Mouse (Mus musculus) stomach, postnatal 0 days (tissue): Measurements from ENCODE around the gene Gm4744. TPM values are rescaled to one million over a fixed set of nuclear protein-coding genes. Genes with fewer than 3 reads are reported as not detected.

Experiments used
- ATAC-seq: fragments of 200-750 bp; cut with Nextera tagmentation; 2 replicates; pipeline ENCODE4 v1.8.0; 2017; ENCODE audit not compliant: low FRiP score, low TSS enrichment
- DNase-seq: peaks from one replicate; pipeline ENCODE4 v3.0.0-alpha.2; 2016; ENCODE audit warnings: low spot score
- H3K27ac ChIP-seq: fragments of 300-500 bp; sonication (generic); replicated peaks from 2 replicates; pipeline ENCODE4 v1.5.1; 2014; ENCODE audit warnings: mild to moderate bottlenecking, control low read depth
- H3K27me3 ChIP-seq: fragments of 300-500 bp; sonication (generic); 2 replicates; pipeline ENCODE4 v1.6.1; 2014; ENCODE audit warnings: low read length; ENCODE audit not compliant: control insufficient read depth, insufficient read depth
- H3K36me3 ChIP-seq: fragments of 300-500 bp; sonication (generic); 2 replicates; pipeline ENCODE4 v1.6.1; 2014; ENCODE audit warnings: low read length, mixed read lengths; ENCODE audit not compliant: control insufficient read depth, insufficient read depth
- H3K4me1 ChIP-seq: fragments of 300-500 bp; sonication (generic); replicated peaks from 2 replicates; pipeline ENCODE4 v1.6.1; 2014; ENCODE audit warnings: antibody characterized with exemption; ENCODE audit not compliant: control insufficient read depth, insufficient read depth
- H3K4me2 ChIP-seq: fragments of 300-500 bp; sonication (generic); replicated peaks from 2 replicates; pipeline ENCODE4 v1.6.1; 2014; ENCODE audit warnings: low read depth, mild to moderate bottlenecking, control low read depth, moderate library complexity
- H3K4me3 ChIP-seq: fragments of 300-500 bp; sonication (generic); 2 replicates; pipeline ENCODE4 v1.5.1; 2014; ENCODE audit warnings: low read depth, low read length, control low read depth
- H3K9ac ChIP-seq: fragments of 300-500 bp; sonication (generic); 2 replicates; pipeline ENCODE4 v1.6.1; 2014; ENCODE audit warnings: mild to moderate bottlenecking, low read length, control low read depth, mixed read lengths
- H3K9me3 ChIP-seq: fragments of 300-500 bp; sonication (generic); 2 replicates; pipeline ENCODE4 v1.6.1; 2016; ENCODE audit warnings: low read length; ENCODE audit not compliant: control insufficient read depth
- CTCF ChIP-seq: IDR thresholded peaks from 2 replicates; pipeline ENCODE4 v1.5.1; 2016; ENCODE audit warnings: antibody characterized with exemption, low read depth, mild to moderate bottlenecking, moderate library complexity
- EP300 ChIP-seq: optimal IDR thresholded peaks from 2 replicates; pipeline ENCODE3; 2016; ENCODE audit warnings: antibody characterized with exemption
- polyA plus RNA-seq: library from polyadenylated mRNA; unstranded; fragments of >200 nt; fragmentation: Nextera tagmentation; extraction: Ambion mirVana; gene quantifications from 2 replicates; pipeline ENCODE4 v1.2.1, GENCODE M21; 2015

Gene Gm4744
- polyA plus RNA-seq, 1 experiment from 2014 or later = not detected

DNA sequence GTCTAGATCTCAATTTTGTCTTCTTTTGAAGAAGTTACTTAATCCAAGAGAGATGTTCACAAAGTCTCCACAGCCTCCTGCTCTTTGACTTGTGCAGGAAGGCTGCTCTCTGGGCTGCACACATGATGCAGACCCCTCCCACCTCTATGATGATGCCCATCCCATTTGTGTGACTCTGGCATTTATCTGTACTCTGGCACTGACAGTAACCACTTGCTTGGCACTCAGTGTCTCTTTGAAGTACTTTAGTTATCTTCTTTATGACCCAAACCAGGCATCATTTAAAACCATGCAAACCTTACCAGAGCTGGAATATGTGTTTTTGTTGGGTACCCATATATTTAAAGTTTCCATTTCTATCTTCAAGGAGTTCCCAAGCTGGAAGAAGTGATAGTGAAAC is 51.4 kb downstream of the Gm4744 start, which contains the start of gene Prss58:
Gene Prss58 (minus strand): TSS at position 101 of the 400 bp plus-strand sequence.
- Histone ChIP-seq H3K4me2 (no peak within 1 kb of the TSS), H3K4me1 (no peaks in the 10 kb centered on the region), H3K4me3 (no peak within 1 kb of the TSS), H3K9me3 (no peaks in the 10 kb centered on the region), H3K9ac (no peak within 1 kb of the TSS), H3K27me3 (no peaks in the 10 kb centered on the region), H3K27ac (no peak within 1 kb of the TSS), H3K36me3 (no peaks in the 10 kb centered on the region)
- DNase-seq (no peak), ATAC-seq (no peak)
- no peak for TF ChIP-seq CTCF
- no peak for TF ChIP-seq EP300

Other genes starting within 250 kb of the Gm4744 start
- gene Moxd2, start 64.4 kb downstream of the Gm4744 start, polyA plus RNA-seq = not detected in 2 replicates
- not detected in 2 replicates for gene Prss58, start 51.5 kb downstream of the Gm4744 start, polyA plus RNA-seq
- not detected in 2 replicates for gene 1700074P13Rik, start 11.3 kb downstream of the Gm4744 start, polyA plus RNA-seq
- 0.22 and 0.74 TPM in 2 replicates for gene 1810009J06Rik, start 12.9 kb upstream of the Gm4744 start, polyA plus RNA-seq
- gene Gm2663, start 47.6 kb upstream of the Gm4744 start, polyA plus RNA-seq = 0.23 and 0.57 TPM in 2 replicates
- 1.0 and 1.4 TPM in 2 replicates for gene 2210010C04Rik, start 83.6 kb upstream of the Gm4744 start, polyA plus RNA-seq